Mouse (Mus musculus): ENCODE results near the gene Tsnax.
A peak's percentile ranks its signal among the peaks of the same experiment; 100 is the strongest.

Gene Tsnax

DNA sequence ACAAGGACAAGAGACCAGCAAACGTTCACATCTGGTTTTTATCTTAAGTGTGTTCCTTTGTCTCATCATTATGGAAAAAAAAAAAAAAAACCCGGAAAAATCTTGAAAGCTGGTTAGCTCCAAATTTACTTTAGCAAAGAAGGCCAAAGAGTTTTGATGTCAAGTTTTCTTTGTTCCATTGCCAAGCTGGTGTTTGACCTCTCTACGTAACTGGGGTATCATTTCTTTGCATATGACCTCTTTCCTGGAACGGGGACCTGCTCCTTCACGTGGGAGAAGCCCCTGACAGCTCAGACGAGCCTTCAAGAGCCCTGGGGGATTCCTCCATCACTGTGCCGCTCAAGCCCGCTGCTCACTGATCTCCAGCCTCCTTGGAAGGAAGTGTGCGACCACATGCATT is 31.1 kb downstream of the Tsnax start:
- DNase-seq (ENCODE audit: low spot score) = no peak

DNA sequence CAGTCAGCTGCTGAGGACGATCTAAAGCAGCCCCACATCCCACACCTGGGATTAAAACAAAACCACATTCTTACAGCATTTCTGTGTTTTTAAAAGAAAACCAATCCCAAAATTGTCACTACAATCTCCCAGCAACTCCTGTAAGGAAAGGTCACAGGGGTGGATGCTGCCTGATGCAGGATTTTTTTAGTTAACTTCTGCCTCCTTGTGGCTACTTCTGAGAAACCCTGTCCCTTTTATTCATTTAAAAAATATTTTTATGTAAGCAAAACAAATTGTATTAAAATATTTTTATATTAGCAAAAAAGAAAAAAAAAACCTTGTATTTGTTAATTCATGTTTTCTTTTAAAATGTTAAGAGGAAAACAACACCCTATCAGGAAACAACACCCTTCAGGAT is 33.0 kb downstream of the Tsnax start:
- DNase-seq (ENCODE audit: low spot score) = no peak

DNA sequence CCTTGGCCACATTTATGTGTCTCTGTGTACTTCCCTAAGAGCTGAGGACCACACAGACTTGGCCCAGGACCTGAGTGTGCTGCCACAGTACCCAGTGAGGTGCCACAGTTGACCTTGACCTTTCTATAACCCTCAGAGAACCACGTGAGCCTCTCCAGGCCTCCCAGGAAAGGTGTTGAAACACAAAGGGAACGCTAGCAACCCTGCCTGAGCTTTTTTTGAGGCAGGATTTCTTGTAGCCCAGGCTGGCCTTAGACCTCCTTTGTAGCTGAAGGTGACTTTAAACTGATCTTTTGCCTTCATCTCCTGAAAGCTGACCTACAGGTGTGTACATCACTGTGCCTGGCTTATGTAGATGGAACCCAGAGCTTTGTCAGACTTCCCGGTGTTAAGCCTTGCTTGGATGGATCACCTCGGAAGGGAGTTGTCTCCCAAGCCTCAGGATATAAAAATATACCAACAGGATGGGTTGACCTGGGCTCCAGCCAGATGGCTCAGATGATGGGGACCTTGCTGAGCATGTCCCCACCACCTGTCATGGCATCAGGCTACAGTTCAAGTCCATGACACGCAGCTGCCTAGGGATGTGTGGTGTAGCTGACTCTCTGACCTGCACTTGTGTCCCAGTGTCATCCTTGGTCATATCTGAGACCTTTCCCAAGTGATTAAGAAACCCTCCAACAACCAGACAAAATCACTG is 36.4 kb downstream of the Tsnax start:
- no peak for DNase-seq (ENCODE audit: low spot score)

DNA sequence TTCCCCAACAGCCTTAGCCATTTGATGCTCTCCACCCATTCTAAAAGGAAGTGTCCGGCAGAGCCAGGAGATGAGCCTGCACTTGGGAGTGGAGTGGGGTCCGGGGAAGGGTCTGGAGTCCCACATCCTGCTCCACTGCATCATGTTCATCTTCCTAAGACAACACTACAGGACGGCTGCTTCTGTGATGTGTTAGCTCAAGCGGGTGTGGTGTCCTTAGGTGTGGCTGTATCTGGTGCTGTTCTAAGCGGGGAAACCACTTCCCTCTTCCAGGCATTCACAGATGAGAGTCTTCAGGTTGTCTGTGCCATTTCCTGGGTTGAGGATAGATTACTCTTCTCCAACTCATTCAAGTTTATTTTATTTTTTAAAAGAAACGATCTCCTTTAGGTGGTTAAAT is 37.0 kb downstream of the Tsnax start:
- DNase-seq (ENCODE audit: low spot score) = no peak

DNA sequence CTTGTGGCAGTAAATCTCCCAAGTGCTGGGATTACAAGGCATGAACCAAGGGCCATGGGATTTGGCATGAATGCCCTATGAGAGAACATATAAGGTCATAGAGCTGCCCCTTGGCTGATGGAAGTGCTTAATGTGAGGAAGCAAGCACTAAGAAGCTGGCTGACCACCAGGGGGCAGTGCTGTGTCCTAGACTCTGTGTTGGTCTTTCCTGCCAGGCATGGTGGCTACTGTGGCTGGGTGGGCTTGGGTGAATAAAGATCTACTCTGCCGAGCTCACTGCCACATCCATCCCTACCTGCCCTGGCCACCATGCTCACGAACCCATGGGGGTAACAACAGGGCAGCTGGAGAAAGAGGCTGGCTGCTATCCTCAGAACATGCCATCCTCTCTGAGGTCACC is 39.2 kb downstream of the Tsnax start:
- peak; percentile 63 for DNase-seq (ENCODE audit: low spot score)

DNA sequence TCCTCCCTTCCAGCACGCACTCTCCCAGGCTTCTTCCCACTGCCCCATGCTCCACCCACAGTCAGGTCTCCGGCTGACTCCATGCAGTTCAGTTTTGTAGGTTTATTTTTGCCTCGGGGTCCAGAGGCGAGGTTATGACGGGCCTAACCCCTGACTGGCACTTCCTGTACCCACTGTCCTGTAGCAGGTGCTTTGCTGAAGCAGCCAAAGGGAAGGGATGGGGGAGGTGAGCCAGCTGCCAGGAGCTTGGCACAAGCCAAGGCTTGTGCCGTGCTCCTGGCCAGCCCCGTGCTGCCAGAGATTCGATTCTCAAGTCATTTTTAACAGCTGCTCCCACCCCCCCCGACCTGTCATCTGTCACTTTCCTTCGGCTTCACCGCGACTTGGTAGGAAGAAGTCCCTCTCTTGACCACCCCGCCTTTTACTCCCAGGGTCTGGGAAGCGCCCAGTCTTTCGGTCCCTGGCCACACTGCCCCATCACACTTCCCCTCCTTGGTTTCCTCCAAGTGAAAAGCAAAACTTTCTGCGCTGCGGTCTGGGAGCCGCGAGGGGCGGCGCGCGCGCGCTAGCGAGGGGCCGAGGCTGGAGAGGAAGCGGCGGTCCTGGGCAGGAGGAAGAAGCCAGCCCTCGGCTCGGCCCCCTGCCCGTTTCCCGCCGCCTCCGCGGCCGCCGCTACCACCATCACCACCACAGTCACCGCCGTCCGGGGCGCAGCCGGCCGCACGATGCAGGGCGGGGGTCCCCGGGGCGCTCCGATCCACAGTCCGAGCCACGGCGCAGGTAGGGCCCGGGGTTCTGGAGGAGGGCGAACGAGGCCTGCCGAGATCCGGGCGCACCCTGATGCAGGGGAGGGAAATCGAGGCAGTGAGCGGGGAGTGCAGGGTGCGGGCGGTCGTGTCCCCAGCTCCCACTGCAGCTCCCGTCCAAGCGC is 41.0 kb downstream of the Tsnax start, which contains the start of gene Disc1:
Disc1 (plus strand) TSS at position 691 of the 931 bp plus-strand sequence.
- peak; percentile 38 for DNase-seq (ENCODE audit: low spot score)

DNA sequence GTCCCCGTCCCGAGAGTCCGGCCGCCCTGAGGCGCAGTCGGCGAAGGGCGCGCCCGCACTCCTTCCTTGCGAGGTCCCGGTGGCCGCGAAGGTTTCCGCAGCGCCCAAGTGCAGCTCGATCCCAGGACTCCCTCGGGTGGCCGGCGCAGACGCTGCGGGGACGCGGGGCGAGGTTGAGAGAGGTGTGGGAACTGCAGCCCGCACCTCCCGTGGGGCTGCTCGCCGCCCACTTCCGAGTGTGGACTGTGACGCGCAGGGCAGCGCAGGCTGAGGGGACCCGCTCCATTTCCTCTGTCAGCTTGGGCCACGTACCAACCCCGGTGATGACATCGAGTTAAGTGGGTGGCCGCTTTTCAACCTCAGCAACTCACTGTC is 41.6 kb downstream of the Tsnax start:
- peak; percentile 66 for DNase-seq (ENCODE audit: low spot score)

DNA sequence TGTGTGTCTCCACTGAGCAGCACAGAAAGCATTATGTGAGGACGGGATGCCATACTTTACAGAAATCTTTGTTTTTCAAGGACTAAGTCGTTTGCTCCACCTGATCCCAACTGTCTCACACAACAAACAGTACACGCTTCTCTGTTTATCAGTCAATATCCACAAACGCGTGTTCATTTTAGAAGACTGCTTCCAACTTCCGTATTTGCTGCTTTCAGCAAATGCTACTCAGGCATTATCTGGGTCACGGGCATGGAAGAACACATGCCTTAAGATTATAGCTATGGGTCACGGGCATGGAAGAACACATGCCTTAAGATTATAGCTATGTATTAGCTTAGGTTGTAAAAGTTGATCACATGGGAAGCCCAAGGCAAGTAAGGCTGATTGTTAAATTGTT is 48.1 kb downstream of the Tsnax start:
- DNase-seq (ENCODE audit: low spot score) = no peak

DNA sequence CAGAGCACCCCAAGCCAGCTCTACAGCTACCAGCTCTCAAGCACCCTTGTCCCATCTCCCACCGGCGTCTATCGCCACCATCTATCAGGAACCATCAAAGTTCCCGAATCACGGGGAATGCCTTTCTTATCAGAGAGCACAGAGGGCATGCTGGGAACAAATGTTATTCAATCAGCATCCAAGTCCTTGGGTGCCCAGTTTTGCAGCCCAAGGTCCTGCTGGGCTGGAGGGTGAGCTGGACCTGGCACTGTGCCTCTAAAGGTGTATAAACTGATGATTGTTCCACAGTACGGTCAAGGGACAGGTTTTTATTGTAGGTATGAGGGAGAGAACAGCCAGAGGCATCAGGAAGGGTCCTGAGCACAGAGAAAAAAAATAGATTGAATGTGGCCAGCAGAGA is 52.8 kb downstream of the Tsnax start:
- no peak for DNase-seq (ENCODE audit: low spot score)

DNA sequence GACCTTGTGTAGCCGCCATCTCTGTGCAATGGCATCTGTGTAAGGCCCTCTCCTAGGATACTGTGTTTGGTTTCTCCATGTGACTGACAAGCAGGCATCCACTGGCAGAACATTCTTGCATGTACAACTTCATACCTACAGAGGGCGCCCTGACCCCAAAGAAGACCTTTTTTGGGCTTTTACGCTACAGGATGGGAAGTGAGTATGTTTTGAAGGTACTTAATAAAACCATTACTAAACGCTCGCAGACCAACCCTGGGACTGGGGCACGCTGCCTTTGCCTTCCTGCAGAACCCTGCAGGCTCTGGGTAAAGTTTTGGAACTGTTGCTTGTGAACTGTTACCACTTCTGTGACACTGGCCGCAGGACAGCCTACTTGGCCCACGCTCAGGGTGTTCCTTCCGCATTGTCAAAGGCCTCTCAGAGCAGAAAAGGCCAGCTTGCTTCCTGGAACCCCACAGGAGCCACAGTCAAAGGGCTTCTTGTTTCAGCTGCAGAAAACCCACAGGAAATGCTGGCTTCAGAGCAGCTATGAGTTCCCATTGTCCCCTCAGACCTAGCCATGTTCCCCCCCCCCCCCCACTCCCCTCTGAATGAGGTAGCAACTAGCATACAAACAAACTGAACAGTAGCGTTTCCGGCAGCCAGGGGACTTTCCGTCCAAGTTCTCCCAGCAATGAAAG is 54.3 kb downstream of the Tsnax start:
- peak; percentile 78 for DNase-seq (ENCODE audit: low spot score)

DNA sequence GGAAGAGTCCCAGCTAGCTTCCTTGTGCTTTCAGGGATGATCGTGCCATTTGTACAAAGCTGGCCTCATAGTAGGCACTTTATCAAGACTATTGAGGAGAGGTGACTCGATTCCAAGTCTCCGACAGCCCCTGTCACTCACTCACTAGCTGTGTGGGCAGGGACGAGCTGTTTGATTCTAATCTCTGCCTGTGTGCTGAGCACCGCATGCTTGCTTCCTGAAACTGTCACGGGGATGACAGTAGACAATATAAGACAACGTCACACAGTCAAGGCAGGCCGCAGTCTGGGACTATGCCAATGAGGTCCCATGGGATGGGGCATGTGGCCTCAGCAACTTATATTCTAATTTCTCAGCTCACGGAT is 54.8 kb downstream of the Tsnax start:
- peak; percentile 69 for DNase-seq (ENCODE audit: low spot score)

DNA sequence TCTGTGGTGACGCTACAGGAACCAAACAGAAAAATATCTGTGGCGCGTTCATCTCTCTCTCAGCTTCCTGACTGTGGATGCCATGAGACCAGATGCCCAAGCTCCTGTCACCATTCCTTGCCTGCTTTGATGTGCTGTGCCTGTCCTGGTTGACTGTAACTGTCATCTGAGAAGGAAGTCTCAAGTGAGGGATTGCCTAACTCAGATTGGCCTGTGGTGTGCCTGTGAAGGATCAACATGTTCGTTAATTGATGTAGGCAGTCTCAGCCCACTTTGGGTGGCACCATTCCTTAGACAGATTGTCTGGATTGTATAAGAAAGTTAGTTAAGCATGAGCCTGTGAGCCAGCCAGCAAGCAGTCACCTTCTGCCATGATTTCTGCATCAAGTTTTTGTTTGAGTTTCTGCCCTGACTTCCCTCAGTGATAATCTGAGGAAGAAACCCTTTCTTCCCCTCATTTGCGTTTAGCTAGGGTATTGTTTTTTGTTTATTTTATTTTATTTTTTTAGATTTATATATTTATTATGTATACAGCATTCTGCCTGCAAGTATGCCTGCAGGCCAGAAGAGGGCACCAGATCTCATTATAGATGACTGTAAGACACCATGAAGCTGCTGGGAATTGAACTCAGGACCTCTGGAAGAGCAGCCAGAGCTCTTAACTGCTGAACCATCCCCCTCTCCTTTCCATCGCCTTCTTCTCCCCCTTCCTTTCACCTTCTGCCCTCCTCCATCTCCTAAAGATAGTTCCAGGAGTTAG is 55.5 kb downstream of the Tsnax start:
- DNase-seq (ENCODE audit: low spot score) = no peak

DNA sequence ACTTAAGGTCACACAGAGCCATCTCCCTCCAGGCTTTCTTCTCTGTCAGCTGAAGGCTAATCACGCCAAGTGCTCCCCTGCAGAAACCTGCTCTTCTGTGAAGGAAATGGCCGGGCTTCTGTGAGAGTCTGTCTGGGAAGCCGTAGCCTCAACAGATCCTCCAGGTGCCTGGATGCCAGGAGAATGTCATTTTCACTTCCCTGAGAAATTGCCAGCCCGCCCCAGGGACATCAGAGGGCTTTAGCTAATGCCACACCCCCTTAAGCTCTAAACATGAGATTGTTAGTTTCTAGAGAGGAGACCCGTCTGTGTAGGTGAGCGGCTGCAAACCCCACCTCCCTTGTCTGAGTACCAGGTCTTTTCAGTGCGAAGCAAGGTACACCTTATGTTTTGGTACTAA is 56.5 kb downstream of the Tsnax start:
- no peak for DNase-seq (ENCODE audit: low spot score)

DNA sequence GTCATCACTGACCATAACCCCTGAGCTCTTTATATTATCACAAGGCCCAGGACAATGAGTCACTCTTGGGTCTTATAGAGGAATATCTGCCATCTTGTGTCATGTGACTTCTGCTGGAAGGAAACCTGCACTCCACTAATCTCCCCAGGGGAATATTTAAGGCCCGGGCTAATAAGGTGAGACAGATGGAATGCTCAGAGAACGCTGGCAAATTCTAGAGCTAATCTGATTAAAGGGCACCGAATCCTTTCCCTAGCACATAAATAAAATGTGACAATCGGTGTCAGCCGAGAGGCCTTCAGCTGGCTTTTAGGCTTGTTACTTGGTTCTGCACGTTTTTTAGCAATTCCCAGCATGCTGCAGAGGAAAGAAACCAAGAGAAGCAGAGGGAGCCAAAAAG is 56.9 kb downstream of the Tsnax start:
- no peak for DNase-seq (ENCODE audit: low spot score)

DNA sequence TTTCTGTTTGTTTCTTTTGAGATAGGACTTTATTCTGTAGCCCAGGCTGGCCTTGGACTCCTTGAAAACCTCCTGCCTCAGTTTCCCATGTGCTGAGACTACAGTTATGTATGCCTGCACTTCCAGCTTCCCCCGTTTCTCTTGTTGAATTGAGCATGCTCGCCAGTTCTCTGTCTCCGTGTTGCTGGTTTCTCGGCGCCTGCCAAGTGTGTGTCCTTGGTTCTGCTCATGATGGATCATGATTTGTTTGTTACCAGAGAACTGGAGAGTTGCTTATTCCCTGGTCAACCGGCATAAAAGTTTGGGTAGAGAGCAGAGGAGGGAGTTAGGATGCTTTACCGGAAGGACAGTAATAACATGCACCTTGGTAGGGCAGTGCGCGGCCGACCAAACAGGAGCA is 61.3 kb downstream of the Tsnax start:
- DNase-seq (ENCODE audit: low spot score) = no peak

DNA sequence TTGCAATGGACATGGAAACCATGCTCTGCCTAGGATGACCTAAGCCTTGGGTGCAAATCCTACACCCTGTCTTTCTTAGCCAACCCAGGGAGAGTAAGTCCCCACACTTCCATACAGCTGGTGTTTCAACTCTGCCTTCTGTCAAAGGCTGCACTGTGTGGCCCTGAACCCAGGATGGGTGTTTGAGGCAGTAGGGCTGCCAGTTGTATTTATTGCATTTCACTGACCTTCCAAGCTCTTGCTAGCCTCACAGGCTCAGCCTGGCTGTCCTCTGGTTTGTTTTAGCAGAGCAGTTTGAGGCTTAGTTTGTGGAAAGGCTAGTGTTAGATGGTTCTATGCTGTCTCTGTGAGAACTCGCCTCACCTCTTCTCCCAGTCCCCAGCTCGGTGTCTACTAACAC is 61.8 kb downstream of the Tsnax start:
- no peak for DNase-seq (ENCODE audit: low spot score)

DNA sequence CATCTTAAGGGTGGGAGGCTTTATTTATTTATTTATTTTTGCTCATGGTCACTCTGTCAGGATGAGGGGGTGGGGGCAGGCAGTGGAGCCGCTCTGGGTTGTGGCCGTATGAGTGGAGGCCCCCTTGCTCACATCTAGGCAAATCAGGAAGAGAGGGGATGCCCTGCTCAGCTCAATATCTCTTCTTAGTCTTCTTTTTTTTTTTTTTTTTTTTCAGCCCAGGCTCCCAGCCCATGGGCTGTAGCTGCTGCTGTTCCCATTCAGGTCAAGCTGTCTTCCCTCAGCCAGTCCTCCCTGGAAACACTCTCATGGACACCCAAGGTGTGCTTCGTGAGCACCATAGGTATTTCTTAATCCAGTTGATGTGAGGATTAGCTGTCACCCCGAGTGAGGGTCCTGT is 62.6 kb downstream of the Tsnax start:
- DNase-seq (ENCODE audit: low spot score) = no peak

DNA sequence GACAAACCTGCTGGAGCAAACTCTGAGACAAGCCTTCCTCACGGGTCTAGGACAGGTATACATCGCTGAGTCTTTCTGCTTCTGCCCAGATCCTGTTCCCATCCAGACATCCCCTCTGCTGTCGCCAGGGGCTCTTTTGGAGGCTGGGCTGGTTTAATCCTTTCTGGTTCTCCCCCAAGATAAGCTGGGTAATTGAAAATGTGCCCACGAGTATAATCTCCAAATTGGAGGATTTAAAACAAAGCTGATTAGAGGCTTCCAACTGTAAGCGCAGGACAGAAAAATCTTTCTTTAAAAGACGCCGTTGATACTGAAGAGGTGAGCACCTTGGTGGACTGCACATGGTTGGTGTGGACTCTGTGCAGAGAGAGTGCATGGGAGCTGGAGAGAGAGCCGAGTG is 64.5 kb downstream of the Tsnax start:
- DNase-seq (ENCODE audit: low spot score) = no peak

DNA sequence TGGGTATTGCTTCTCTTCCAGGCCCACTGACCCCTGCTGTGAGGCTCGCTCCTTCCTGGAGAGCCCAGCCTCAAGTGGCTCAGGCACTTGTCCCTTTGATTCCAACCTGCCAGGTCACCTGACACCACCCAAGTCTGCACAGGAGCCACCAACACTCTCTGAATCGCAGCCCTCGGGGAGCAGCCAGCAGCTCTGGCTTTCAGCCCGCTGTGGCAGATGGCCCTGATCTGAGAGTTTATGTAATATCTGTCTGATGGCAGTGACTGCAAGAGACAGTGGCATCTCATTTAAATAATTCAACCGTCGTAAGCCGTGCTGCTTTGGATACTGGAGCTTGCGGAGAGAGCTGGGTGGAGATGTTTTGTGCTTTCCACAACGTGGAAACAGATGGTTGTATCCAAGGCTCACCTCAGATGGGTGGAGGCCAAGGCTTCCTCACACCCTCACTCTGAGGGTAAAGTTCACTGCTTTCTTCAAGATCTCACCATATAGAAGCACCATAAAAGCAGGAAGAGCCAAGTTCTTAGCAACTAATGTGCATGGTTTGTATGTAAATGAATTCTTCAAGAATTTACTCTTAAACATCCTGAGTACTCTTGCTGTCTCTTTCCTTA is 66.1 kb downstream of the Tsnax start:
- DNase-seq (ENCODE audit: low spot score) = peak; percentile 36

DNA sequence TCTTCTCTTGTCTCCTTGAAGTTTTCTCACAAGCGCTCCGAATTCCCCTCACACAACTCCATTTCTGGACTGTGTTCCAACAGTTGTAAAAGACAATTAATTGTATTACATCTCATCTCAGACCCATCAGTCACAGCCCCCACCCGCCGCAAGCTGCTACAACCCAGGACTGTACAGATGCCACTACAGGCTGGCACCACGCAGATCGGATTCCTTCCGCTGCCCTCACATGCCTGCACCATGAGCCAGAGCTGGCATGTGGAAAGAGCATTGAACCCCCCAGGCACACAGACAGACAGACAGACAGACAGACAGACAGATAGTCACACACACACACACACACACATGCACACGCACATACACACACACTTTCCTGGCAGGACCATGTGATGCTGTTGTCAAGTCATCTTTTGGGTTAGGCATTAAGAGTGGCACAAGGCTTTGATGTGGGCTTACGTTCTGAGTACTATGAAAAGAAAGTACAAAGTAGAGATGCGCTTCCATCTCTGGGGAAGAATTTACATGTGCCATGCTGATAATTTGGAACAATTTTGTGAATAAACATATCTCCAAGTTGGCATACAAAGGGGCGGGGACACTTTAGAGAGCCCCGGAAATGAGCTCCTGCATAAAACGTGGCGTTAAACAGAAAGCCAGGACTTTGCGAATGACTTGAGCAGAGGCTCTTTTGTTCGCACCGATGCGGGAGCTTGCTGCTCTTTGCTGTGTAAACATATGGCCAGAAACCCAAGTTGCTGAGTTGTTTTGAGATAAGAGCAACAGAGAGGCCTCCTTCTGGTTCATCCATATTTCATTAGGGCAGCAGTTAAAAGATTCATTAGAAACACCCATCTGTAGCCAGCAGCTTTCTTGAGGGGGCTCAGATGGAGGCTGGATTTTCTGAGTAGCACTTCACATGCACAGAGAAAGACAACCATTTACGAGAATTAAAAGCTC is 67.9 kb downstream of the Tsnax start:
- DNase-seq (ENCODE audit: low spot score) = no peak

DNA sequence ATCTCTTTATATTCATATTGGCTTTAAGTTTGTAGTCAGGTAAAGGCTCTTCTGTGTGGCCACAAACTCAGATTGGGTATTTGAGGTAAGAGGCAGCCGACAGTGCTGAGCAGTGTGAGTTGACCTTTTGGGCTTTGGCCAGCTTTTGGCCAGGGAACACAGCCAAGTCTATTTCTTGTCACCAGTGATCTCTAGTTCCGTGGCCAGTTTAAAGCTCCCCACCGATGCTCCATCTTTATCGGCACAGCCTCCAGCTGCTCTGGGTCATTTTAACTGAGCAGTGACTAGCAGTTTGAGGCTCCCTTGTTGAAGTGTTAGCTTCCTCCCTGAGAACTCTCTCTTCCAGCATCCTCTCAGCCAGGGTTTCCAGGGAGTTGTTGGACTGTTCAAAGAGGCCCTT is 70.9 kb downstream of the Tsnax start:
- DNase-seq (ENCODE audit: low spot score) = no peak

Data from lung, postnatal 25 days (tissue).